Mouse (Mus musculus): ENCODE measurements at regions not wholly inside any gene's neighbourhood (a gene's known extent, or its start where the extent isn't known, plus 50 kb on each side); places are given as distances from the start of the nearest gene placed in this dataset.

DNA sequence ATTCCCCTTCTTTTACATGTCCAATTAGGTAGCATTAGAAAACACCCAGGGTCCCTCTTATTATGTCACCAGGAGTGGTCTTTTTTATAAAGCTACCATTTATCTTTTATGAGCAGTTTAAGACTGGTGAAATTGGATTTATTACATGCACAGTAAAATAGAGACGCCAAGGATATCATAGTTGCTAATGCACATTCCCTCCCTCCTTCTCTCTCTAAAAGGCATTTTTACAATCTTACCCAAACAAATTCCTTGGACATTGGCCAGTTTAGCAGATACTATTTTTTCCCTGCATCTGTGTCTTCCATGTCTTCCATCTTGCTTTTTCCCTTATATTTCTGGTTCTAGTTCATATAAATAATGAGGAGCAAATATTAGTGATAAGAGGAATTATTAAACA, 186.7 kb upstream of the Robo2 start:
- no peak for DNase-seq (ENCODE audit: low spot score in 2 of 2)

DNA sequence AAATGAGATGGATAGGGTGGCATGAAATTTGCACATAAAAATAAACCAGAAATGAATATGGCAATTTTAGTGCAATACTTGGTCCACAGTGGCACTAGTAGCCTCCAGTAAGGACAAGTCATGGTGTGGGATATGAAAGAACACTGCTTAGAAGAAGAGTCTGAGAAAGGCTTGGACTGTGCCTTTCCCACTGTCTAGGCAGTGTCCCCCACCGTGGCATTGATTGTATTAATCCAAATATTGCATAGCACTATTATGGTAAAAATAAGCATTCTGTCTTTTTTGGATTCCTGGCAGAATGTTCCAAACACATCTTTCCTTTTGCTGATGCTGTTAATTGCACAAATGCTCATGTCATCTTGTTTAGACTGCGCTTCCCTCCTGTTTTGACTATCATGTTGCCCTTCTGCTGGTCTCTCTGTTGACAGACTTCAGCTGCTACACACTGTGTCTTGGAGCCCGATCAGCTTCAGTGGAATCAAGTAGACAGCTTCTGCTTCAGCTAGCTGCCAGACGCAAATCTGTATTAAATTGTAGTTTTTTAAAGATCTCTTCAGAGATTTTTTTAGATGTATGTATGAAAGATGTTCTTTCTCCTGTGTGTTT, 186.2 kb upstream of the Robo2 start:
- DNase-seq (ENCODE audit: low spot score in 2 of 2) = peak in 1 of 2 experiments; percentile 5

DNA sequence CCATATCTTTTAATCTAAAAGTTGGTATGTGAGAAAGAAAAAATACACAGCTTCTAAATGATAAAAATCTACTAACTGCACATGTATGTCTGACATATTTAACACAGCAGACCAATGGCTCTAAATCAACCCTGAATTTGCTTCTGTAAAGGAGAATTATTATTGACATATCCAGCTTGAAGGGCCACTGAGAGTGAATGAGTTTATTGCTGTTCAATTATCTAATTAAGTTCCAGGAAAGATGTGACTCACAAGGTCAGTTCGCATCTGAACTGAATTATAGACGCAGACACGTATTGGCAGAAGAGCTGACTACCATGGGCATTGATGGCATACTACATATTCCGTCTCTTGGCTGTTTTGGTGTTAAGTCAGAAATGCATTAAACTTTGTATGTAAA, 180.3 kb upstream of the Robo2 start:
- DNase-seq (ENCODE audit: low spot score in 2 of 2) = no peak

DNA sequence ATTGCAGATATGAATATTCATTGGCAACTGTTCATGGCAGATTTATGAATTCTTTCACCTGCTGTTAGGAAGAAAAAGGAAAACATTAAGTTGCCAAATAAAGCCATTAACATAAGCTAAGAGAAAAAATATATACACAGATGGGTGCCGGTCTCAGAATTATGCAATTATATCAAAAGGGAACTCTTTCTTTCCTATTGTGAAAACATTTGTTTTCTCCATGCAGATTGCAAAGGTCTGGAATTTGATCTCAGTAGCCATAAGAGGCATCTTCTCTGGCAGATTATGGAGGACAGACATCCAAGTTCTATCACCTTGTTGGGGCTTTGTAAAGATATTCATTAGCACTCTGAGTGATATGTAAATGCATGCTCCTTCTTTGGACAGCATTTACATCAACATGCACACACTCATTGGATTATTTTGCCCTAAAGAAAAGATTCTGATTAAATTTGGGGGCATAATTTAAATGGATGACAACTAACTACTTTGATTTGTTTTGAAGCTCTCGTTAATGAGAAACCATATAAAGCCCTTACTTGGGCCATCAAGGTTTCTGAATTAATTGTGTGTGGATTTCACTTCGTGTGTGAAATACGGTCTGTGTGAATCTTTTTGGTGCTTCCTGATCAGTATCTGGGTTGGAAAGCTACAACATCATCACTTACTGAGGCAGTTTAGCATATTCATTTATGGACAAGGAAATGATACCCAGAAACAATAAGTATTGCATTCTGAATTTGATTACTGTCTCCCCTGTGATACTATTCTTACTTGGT, 171.2 kb upstream of the Robo2 start:
- no peak for DNase-seq (ENCODE audit: low spot score in 2 of 2)

GRCm38 (mm10) chr16:74548374-74548773, 136.7 kb upstream of the Robo2 start:
- no peak for DNase-seq (ENCODE audit: low spot score in 2 of 2)

DNA sequence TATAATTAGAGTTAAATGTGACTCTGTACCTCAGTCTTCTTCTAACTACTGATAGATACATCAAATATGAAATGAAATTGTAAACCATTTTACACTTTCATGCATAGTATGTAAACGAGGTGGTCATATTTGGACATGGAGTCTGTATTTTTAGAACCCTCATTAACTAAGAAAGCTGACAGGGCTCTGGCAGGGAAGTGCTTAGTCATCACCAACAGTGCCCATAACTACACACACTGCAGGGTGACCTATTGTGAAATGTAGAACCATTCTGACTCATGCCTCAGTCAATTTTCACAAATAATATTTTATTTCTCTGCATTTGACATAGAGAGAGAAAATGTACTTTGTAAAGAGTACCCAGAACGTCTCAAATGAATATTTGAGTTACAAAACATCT, 118.9 kb upstream of the Robo2 start:
- no peak for DNase-seq (ENCODE audit: low spot score in 2 of 2)

DNA sequence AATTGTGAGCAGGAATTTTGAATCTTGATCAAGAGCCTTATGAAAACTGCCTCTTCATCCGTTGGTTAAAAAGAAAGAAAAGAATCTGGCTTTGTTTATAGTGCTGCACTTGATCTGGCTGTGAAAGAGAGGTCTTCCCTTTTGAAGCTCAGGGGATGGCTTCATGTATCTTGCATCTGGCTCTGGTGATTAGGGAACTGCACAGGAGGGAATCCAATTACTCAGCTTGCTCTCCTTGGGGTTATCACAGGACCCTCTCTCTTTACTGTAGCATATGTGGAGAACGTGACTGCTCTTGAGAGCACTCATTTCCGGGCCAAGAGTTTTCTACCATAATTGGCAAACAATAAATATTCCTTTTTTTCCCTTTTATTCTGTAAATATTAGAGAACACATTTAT, 116.6 kb upstream of the Robo2 start:
- DNase-seq (ENCODE audit: low spot score in 2 of 2) = no peak

- DNase-seq (ENCODE audit: low spot score in 2 of 2) = no peak
Observed at GRCm38 (mm10) chr16:74526521-74526920, 114.9 kb upstream of the Robo2 start.

DNA sequence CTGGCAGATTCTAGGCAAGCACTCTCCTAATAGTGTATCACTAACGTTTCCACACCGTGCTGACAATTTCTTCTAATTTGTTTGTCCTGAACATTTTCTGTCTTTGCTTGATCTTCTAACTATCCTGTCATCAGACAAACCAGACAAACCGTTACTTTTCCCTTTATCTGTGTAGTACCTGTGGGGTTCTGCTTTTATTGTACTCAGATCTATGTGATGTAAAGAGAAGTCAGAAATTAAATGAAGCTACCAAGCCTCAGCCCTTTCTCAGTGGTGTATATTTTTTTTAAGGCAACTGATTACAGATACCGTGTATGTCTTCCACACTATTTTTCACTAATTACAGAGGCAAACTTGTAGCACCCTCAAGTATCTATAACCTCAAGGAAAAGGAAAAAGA, 108.9 kb upstream of the Robo2 start:
- no peak for DNase-seq (ENCODE audit: low spot score in 2 of 2)

- DNase-seq (ENCODE audit: low spot score in 2 of 2) = no peak
Observed at GRCm38 (mm10) chr16:74517888-74518287, 106.3 kb upstream of the Robo2 start.

DNA sequence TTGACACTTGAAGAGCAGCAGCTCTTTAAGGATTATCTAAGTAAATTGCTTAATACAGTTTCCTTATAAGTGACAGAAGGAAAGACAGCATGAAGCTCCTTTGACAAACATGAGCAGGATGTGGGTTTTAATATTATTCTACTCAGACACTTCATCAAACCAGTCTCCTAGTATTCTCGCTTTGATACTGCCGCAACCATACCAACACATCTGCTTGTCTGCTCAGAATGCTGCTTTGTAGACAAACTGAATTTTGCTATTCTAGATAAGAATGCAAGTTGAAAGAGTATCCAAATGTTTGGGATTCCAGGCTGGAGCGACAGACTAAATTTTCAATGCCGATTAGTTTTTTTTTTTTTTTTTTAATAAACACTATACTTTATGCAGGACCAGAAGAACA, 105.7 kb upstream of the Robo2 start:
- no peak for DNase-seq (ENCODE audit: low spot score in 2 of 2)

DNA sequence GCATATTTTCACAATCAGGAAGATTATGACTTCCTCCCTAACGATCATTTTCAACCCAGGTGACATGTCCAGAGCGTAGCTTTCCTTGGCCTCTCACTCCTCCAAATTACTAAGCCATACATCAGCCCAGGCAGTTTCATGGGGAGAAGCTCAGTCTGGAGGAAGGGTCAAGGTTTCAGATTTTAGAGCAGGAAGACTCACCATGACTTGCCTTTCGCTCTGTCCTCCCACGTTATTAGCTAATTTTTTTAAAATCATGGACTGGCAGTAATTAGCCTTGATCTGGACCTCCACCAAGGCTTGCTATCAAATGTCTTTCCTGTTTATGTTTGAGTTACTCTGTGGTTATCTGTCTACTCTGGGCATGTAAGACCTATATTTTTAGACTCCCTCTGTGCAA, 102.9 kb upstream of the Robo2 start:
- DNase-seq (ENCODE audit: low spot score in 2 of 2) = no peak

- no peak for DNase-seq (ENCODE audit: low spot score in 2 of 2)
Observed at GRCm38 (mm10) chr16:74510383-74510782, 98.8 kb upstream of the Robo2 start.

DNA sequence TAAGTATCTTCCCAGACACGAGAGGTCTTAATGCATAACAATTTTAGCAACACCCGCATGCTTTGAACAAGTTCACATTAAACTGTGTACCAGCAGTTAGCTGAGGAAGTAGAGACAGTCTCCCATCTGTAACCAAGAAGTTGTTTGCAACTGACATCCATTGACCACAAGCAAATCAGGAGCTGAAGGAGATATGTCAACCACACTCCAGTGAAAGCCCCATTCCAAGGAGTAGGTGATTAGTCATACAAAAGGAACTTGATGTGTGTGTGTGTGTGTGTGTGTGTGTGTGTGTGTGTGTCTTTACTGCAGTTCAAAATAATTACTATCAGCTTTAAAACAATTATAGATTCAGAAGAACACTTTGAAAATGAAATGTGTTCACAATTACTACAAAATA, 97.9 kb upstream of the Robo2 start:
- DNase-seq (ENCODE audit: low spot score in 2 of 2) = no peak

GRCm38 (mm10) chr16:74506719-74507118, 95.1 kb upstream of the Robo2 start:
- DNase-seq (ENCODE audit: low spot score in 2 of 2) = no peak

DNA sequence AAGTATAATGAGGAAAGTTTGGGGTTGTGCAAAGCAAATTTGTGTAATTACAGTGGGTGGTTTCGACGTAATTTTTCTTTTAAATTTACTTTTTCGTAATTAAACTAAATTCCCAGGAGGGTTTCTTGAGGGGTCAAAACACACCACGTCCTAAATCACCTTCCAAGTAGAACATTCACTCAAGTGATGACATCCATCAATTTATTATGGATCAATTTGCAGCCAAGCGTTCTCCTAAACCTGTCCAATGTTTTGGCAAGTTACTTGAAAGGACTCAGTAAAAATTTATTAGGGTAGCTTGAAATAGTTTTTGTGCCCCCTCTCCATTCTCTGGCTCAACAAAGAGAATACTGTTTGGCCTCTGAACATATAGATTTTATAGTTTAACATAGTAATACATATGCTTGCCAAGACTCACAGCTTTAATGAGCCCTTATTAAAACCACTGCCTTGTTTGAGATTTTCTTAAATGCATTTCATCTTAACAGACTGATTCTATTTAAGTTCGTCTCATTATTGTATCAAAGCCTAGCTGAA, 94.6 kb upstream of the Robo2 start:
- no peak for DNase-seq (ENCODE audit: low spot score in 2 of 2)

DNA sequence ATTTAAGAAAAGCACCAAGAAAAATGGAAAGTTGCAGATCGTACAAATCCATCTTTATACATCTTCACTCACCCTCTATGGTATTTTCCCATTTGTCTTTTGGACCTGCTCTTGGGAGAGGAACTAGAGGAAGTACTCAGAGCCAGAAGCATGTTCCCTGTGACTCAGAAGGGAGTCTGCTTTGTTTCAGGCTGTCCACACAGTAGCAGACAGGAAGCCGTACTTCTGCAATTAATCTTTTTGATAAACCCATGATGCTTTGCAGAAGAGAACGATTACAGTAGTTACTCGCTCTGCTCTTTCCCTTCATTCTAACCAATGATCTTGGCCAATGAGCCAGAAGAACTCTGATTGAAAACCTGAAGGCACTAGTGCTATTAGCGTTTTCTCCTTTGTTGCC, 92.8 kb upstream of the Robo2 start:
- no peak for DNase-seq (ENCODE audit: low spot score in 2 of 2)

DNA sequence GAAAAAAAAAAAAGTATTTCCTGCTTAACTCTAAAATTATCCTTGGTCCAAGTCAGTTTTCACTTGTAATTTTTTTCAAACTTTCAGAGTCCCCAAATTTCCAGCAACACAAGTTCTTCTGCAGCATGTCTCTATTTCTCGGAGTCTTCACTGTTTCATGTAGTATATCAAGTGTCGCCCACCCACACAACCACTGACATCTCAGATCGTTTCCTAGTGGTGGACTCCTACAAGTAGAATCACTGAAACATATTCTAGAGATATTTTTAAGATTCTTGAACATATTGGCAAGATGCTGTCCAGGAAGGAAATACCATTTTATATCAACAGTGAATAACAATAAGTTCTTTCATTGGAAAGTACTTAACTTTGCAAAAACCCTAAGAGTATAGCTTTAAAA, 89.1 kb upstream of the Robo2 start:
- no peak for DNase-seq (ENCODE audit: low spot score in 2 of 2)

GRCm38 (mm10) chr16:74467745-74468420, 56.3 kb upstream of the Robo2 start:
- DNase-seq (ENCODE audit: low spot score in 2 of 2) = no peak

- DNase-seq (ENCODE audit: low spot score in 2 of 2) = no peak
Observed at GRCm38 (mm10) chr16:74467159-74467558, 55.5 kb upstream of the Robo2 start.

DNA sequence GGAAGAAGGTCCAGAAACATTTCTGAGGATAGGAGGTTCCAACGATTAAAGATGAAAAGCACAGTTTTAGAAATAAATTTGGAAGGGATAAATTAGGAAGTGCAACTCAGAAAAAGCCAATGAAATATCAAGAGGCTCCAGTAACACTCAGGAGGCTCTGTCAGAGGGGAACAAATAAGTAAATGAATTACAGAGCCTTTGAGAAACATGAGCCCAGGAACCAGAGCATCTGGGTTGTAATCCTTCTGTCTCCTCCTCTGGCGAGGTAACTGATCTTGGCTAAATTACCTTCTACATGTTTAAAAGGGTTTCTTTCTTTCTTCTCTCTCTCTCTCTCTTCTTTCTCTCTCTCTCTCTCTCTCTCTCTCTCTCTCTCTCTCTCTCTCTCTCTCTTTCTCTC, 53.2 kb upstream of the Robo2 start:
- DNase-seq (ENCODE audit: low spot score in 2 of 2) = no peak

GRCm38 (mm10) chr16:74464290-74464689, 52.7 kb upstream of the Robo2 start:
- DNase-seq (ENCODE audit: low spot score in 2 of 2) = no peak

GRCm38 (mm10) chr16:74462436-74462835, 50.8 kb upstream of the Robo2 start:
- no peak for DNase-seq (ENCODE audit: low spot score in 2 of 2)

All from cerebellum, postnatal 4 days (tissue).